In the genomic region with DNA sequence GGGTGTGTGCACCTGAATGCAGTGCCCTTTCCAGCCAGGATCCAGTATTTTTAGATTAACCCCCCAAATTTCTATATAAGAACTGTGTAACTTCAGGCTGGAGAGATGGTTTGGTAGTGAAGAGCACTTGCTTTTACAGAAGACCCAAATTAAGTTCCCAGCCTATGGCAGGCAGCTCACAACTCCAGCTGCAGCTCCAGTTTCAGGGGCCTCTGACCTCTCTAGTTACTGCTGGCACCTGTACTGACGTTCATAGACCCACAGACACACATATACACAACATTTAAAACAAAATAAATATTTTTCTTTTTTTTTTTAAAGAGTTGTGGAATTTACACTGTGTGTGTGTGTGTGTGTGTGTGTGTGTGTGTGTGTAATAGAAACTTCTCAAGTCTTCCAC, we compare ENCODE assay signal across 27 mouse cellular contexts. TPM values are rescaled to one million over a fixed set of nuclear protein-coding genes. Genes with fewer than 3 reads are reported as not detected.
DNase-seq lines count a peak whose midpoint lies in the region; ATAC-seq lines count a peak whose summit lies in the region.
"Had no signal": no experiment of that assay in that cellular context is flagged by ENCODE, and none has a peak within 500 bp of the region (broad histone marks: within the 10 kb centered on the region; RNA-seq: fewer than 3 reads in every experiment).

No protein-coding gene starts in this region.

- H3K27me3 ChIP-seq in heart, embryonic 16.5 days (ENCODE audit: control insufficient read depth, insufficient read depth, low read length), result no peaks in the 10 kb centered on the region
- H3K27me3 ChIP-seq: embryonic facial prominence, embryonic 13.5 days; embryonic facial prominence, embryonic 15.5 days; forebrain, embryonic 12.5 days; Patski had no signal

- no peak overlapping the region for H3K4me3 ChIP-seq in heart, embryonic 16.5 days (ENCODE audit: low read length)
- H3K4me3 ChIP-seq: embryonic facial prominence, embryonic 13.5 days; embryonic facial prominence, embryonic 15.5 days; erythroblast, embryonic 14.5 days; forebrain, embryonic 10.5 days; forebrain, embryonic 12.5 days had no signal

- ATAC-seq in heart, embryonic 16.5 days (replicated peaks; ENCODE audit: extremely low read depth, insufficient read depth, low FRiP score), result no peak
- ATAC-seq: activated CD4-positive, CD25-positive, alpha-beta regulatory T cell, adult 4 months; forebrain, embryonic 14.5 days; forebrain, embryonic 16.5 days; Patski had no signal

- no peaks in the 10 kb centered on the region for H3K9me3 ChIP-seq in heart, embryonic 16.5 days (replicated peaks; ENCODE audit: control insufficient read depth, low read length)
- H3K9me3 ChIP-seq: embryonic facial prominence, embryonic 13.5 days; embryonic facial prominence, embryonic 15.5 days; forebrain, embryonic 10.5 days; forebrain, embryonic 12.5 days; G1E had no signal

- 55% methylated on average over 1 of the region's 1 CpGs for WGBS in heart, embryonic 16.5 days

- DNase-seq in heart, adult 9 months (ENCODE audit: low spot score in 2 of 2), result no peak
- peak; percentile 52 for DNase-seq in thymus, postnatal 0 days (ENCODE audit: low spot score)
- no peak for DNase-seq in thymus, postnatal 10 days (ENCODE audit: low spot score in 2 of 2)
- peak; percentile 54 for DNase-seq in thymus, postnatal 14 days
- peak; percentile 49 for DNase-seq in thymus, postnatal 4 days
- DNase-seq in cerebellum, adult 9-10 months, result no peak
- no peak for DNase-seq in urinary bladder, adult 18-20 months (ENCODE audit: low spot score in 2 of 2)
- DNase-seq: adrenal gland, adult 8-10 months; adrenal gland, postnatal 14 days; adrenal gland, postnatal 36 days; cerebellum, adult 11-12 months; cerebellum, adult 2 months; cerebellum, adult 9-11 months; cerebellum, postnatal 14 days; cerebellum, postnatal 36 days; embryo, embryonic 11 days had no signal

- H3K4me1 ChIP-seq in heart, embryonic 16.5 days (ENCODE audit: control insufficient read depth, insufficient read depth, low read length), result peaks cover 15% of the 10 kb centered on the region
- H3K4me1 ChIP-seq: embryonic facial prominence, embryonic 13.5 days; embryonic facial prominence, embryonic 15.5 days; forebrain, embryonic 10.5 days; forebrain, embryonic 12.5 days had no signal

- H3K27ac ChIP-seq in heart, embryonic 16.5 days (ENCODE audit: low read length), result peak overlapping the region; percentile 61; the same call in 1 of the 2 replicates
- H3K27ac ChIP-seq: embryonic facial prominence, embryonic 13.5 days; embryonic facial prominence, embryonic 15.5 days; forebrain, embryonic 10.5 days; forebrain, embryonic 12.5 days had no signal

- no peak overlapping the region for H3K4me2 ChIP-seq in heart, embryonic 16.5 days (ENCODE audit: low read depth, low read length)
- H3K4me2 ChIP-seq: embryonic facial prominence, embryonic 13.5 days; embryonic facial prominence, embryonic 15.5 days; forebrain, embryonic 12.5 days had no signal

- H3K9ac ChIP-seq in heart, embryonic 16.5 days (ENCODE audit: low read length), result no peak overlapping the region
- H3K9ac ChIP-seq: embryonic facial prominence, embryonic 13.5 days; embryonic facial prominence, embryonic 15.5 days; forebrain, embryonic 12.5 days had no signal

- H3K36me3 ChIP-seq in heart, embryonic 16.5 days (ENCODE audit: control insufficient read depth, insufficient read depth), result peaks cover 17% of the 10 kb centered on the region

RNA-seq across cellular contexts. Expression of gene Bid, which starts 12.8 kb away (rescaled TPM):
- 11.0 and 18.3 TPM in 2 replicates for polyA plus RNA-seq in heart, embryonic 16.5 days (2015; fragmentation: Nextera tagmentation; extraction: Ambion mirVana)
- polyA plus RNA-seq in thymus, postnatal 0 days (2015; fragmentation: Nextera tagmentation; extraction: Ambion mirVana), result 72.6 and 78.5 TPM in 2 replicates

Comparison
In these comparisons a context has a peak if more than half of its experiments do, and no peak if none do; other contexts are left out.
1. DNase-seq: peak in thymus, postnatal 0 days (single experiment), thymus, postnatal 14 days (single experiment) and thymus, postnatal 4 days (single experiment); none in heart, adult 9 months (0 of 2), thymus, postnatal 10 days (0 of 2), cerebellum, adult 9-10 months (single experiment) and urinary bladder, adult 18-20 months (0 of 2).